Mouse (Mus musculus): Measurements from ENCODE around the gene Olfr521.
"Not testable (repeated sequence)": the region's sequence is repeated elsewhere in the genome, so short reads cannot be mapped to it uniquely, and the experiment has no call there.

The Olfr521 gene

GRCm38 (mm10) chr7:99807043-99807442 is 43.7 kb downstream of the Olfr521 start:
- not testable (repeated sequence) for DNase-seq (ENCODE audit: low read depth, low spot score)

DNA sequence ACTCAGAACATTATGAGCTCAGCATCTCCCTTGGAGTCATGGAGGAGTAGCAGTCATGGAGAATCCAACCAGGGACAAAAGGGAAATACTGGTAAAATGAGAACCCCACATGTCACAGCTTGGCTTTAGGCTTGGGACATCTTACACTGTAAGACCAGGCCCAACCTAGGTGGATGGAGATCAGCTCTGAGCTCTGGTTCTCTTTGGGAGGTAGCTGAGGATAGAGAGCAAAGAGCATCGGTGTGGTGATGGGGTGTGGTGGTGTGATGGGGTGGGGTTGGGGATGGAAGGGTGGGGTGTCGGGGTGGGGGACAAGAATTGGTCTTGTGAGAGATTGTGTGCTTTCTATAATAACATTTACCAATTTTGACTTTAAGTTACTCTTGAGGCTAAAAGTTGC is 47.5 kb downstream of the Olfr521 start:
- no peak for DNase-seq (ENCODE audit: low read depth, low spot score)

DNA sequence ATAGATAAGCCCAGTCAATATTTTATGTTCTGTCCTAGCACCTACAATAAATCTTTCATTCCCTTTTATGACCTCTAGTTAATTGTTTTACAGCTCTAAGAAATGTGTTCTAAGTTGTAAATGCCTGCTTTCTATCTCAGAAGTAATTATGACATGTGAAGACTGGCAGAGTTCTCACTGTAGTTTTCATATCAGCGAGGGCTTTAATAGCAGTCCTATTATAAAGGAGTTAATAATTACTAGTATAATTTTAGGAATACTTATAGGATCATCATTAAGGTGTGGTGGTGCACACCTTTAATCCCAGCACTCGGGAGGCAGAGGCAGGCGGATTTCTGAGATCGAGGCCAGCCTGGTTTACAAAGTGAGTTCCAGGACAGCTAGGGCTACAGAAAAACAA is 48.4 kb downstream of the Olfr521 start:
- DNase-seq (ENCODE audit: low read depth, low spot score): no peak

DNA sequence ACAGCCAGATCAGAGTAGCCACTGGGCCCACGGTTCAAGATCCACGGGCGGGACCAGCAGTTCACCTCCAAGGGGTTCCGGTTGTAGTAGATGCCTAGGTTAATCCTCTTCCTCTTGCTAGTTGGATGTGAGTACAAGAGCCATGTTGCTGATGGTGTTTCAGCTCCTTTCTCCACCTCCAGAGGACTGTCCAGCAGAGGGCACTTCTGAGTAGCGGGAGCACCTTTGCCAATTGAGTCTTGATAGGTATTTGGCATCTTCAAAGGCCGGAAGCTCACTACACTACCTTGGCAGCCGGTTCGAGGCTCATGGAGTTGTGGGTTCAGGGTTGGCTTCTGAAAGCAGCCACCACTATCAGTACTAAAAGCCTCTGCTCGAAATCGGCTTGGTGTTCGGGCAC is 50.1 kb downstream of the Olfr521 start:
- no peak for DNase-seq (ENCODE audit: low read depth, low spot score)

DNA sequence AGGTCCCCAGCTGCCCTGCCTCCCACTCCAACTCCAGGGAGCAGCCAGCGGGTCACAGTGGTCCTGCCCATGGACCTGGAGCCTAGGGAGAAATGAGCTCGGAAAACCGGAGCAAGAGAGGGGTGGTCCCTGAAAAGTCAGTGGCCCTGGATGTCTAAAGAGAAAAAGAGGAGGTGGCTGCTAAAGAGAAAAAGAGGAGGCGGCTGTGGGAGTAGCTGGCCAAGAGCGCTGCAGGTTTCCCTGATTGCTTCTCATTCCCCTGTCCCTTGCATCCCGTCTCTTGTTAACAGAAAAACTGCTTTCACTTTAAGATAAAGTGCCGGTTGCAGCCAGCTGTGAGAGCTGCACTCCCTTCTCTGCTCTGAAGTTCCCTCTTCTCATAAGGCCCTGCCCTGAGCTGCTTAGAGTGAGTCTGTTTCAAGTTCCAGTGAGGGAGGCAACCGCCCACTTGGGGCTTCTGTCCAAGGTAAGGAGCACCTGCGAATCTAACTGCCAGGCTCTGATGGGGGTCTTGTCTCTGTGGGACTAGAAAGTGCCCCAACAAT is 54.9 kb downstream of the Olfr521 start:
- not testable (repeated sequence) for DNase-seq (ENCODE audit: low read depth, low spot score)
